Mouse (Mus musculus) neural tube, embryonic 14.5 days (tissue): ENCODE data around the gene Ap5s1. TPM values are rescaled to one million over a fixed set of nuclear protein-coding genes. Genes with fewer than 3 reads are reported as not detected.
A peak's percentile ranks its signal among the peaks of the same experiment; 100 is the strongest.

Experiments
- ATAC-seq: fragments of 200-750 bp; cut with Nextera tagmentation; 2 replicates; pipeline ENCODE4 v1.8.0; 2017; ENCODE audit warnings: low read depth, mild to moderate bottlenecking, moderate TSS enrichment, moderate library complexity
- H3K27ac ChIP-seq: fragments of 300-500 bp; sonication (generic); 2 replicates; pipeline ENCODE4 v1.5.1; 2014; ENCODE audit warnings: low read depth, mild to moderate bottlenecking, control low read depth, low read length, moderate library complexity, mixed read lengths
- H3K27me3 ChIP-seq: fragments of 300-500 bp; sonication (generic); 2 replicates; pipeline ENCODE4 v1.6.1; 2014; ENCODE audit warnings: low read length; ENCODE audit not compliant: control insufficient read depth, insufficient read depth
- H3K36me3 ChIP-seq: fragments of 300-500 bp; sonication (generic); 2 replicates; pipeline ENCODE4 v1.6.1; 2014; ENCODE audit warnings: low read length, mixed read lengths; ENCODE audit not compliant: control insufficient read depth, insufficient read depth
- H3K4me1 ChIP-seq: fragments of 300-500 bp; sonication (generic); 2 replicates; pipeline ENCODE4 v1.6.1; 2014; ENCODE audit warnings: low read length; ENCODE audit not compliant: control insufficient read depth, insufficient read depth
- H3K4me2 ChIP-seq: fragments of 300-500 bp; sonication (generic); 2 replicates; pipeline ENCODE4 v1.6.1; 2014; ENCODE audit warnings: mild to moderate bottlenecking, low read depth, low read length, control low read depth
- H3K4me3 ChIP-seq: fragments of 300-500 bp; sonication (generic); 2 replicates; pipeline ENCODE4 v1.5.1; 2014; ENCODE audit warnings: low read depth, low read length, control low read depth, mixed read lengths
- H3K9ac ChIP-seq: fragments of 300-500 bp; sonication (generic); replicated peaks from 2 replicates; pipeline ENCODE4 v1.6.1; 2014; ENCODE audit warnings: low read depth, mild to moderate bottlenecking, control low read depth, low read length, mixed read lengths
- H3K9me3 ChIP-seq: fragments of 300-500 bp; sonication (generic); 2 replicates; pipeline ENCODE4 v1.6.1; 2016; ENCODE audit warnings: low read length; ENCODE audit not compliant: control insufficient read depth
- WGBS: fragments of 180-500 bp; shearing (Covaris S2); extraction: QIAGEN DNeasy Blood & Tissue Kit; methylation state at CpG from one replicate; pipeline ENCODE4 v1.1.7; 2014; 5-methylcytosine and 5-hydroxymethylcytosine counted together
- polyA plus RNA-seq: library from polyadenylated mRNA; unstranded; fragments of >200 nt; fragmentation: Nextera tagmentation; extraction: Ambion mirVana; gene quantifications from 2 replicates; pipeline ENCODE4 v1.2.1, GENCODE M21; 2014

Gene Ap5s1
- polyA plus RNA-seq, 1 experiment from 2014 or later: 39.5 TPM

DNA sequence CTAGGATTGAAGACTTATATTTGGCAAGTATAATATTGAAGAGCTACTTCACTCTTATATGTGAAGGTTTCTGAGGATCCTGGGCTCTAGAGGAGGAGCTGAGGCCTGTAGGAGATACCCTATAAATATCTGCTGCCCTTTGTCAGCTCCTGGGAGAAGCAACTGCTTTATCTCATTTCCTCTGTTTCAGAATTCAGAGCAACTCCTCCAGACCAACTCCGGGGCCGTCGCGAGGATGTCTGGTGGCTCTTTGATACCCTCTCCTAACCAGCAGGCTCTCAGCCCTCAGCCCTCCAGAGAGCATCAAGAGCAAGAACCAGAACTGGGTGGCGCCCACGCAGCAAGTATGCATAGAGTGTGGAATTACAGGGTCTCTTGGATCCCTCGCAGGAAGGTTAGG lies 36.1 kb downstream of the Ap5s1 start:
- H3K9me3 ChIP-seq: no peaks in the 10 kb centered on the region
- H3K36me3 ChIP-seq: no peaks in the 10 kb centered on the region
- H3K27ac ChIP-seq: no peak overlapping the region
- H3K9ac ChIP-seq: no peak overlapping the region
- H3K4me1 ChIP-seq: no peaks in the 10 kb centered on the region
- H3K27me3 ChIP-seq: no peaks in the 10 kb centered on the region
- ATAC-seq: no peak
- 96% methylated on average over 7 of the region's 7 CpGs for WGBS
- H3K4me3 ChIP-seq: no peak overlapping the region
- H3K4me2 ChIP-seq: no peak overlapping the region

GRCm38 (mm10) chr2:131253681-131254328 lies 46.9 kb downstream of the Ap5s1 start:
- Histone ChIP-seq H3K4me2 (no peak overlapping the region), H3K27me3 (no peaks in the 10 kb centered on the region), H3K9me3 (no peaks in the 10 kb centered on the region), H3K9ac (no peak overlapping the region), H3K36me3 (no peaks in the 10 kb centered on the region), H3K4me1 (no peaks in the 10 kb centered on the region), H3K4me3 (no peak overlapping the region), H3K27ac (no peak overlapping the region)
- ATAC-seq: peak; percentile 88; the same call in 1 of the 2 replicates
- 22% methylated on average over 7 of the region's 7 CpGs for WGBS

DNA sequence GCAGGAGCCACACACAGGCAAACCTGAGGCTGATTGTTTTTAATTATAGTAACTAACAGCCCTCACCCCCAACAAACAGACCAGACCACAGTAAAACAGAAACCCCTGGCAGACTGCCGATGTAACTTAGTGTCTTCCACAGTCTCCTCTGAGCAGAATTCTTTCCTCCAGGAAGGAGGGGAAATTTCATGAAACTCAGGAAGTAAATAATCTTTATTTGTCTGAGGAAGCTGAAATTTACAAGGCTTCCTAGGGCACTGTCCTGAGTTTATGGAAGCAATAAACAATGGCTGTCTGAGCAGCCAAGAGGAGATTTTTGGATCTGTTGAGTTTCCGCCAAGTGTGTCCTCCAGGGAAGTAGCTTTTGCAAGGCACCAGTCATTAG lies 47.4 kb downstream of the Ap5s1 start:
- Histone ChIP-seq H3K4me2 (no peak overlapping the region), H3K4me3 (no peak overlapping the region), H3K27me3 (no peaks in the 10 kb centered on the region), H3K36me3 (no peaks in the 10 kb centered on the region), H3K27ac (no peak overlapping the region), H3K9me3 (no peaks in the 10 kb centered on the region), H3K4me1 (no peaks in the 10 kb centered on the region), H3K9ac (no peak overlapping the region)
- 53% methylated on average over 2 of the region's 2 CpGs for WGBS
- ATAC-seq: peak; percentile 24; the same call in 1 of the 2 replicates

- no peak overlapping the region for H3K9ac ChIP-seq
- 59% methylated on average over 3 of the region's 3 CpGs for WGBS
- H3K4me3 ChIP-seq: no peak overlapping the region
- no peaks in the 10 kb centered on the region for H3K27me3 ChIP-seq
- no peaks in the 10 kb centered on the region for H3K4me1 ChIP-seq
- no peaks in the 10 kb centered on the region for H3K9me3 ChIP-seq
- no peak overlapping the region for H3K27ac ChIP-seq
- no peak for ATAC-seq
- H3K4me2 ChIP-seq: no peak overlapping the region
- no peaks in the 10 kb centered on the region for H3K36me3 ChIP-seq
Observed at GRCm38 (mm10) chr2:131255738-131256137, 48.9 kb downstream of the Ap5s1 start.

DNA sequence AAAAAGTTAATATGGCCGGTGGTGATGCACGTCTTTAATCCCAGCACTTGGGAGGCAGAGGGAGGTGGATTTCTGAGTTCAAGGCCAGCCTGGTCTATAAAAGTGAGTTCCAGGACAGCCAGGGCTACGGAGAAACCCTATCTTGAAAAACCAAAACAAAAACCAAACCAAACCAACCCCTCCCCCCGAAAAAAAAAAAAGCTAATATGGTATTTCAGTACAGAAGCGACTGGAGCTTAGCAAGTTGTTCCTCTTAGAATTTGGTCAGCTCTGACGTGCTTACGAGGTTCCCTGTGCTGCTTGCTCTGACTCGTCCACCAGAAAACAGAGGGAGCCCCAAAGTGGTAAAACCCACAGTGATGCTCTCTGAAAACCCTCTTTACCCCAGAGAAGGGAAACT lies 51.8 kb downstream of the Ap5s1 start:
- H3K4me3 ChIP-seq: no peak overlapping the region
- H3K9ac ChIP-seq: no peak overlapping the region
- no peaks in the 10 kb centered on the region for H3K36me3 ChIP-seq
- H3K27me3 ChIP-seq: no peaks in the 10 kb centered on the region
- 84% methylated on average over 8 of the region's 8 CpGs for WGBS
- no peak for ATAC-seq
- H3K4me2 ChIP-seq: no peak overlapping the region
- peaks cover 1% of the 10 kb centered on the region for H3K4me1 ChIP-seq
- no peaks in the 10 kb centered on the region for H3K9me3 ChIP-seq
- H3K27ac ChIP-seq: no peak overlapping the region

- Histone ChIP-seq H3K27ac (no peak overlapping the region), H3K27me3 (no peaks in the 10 kb centered on the region), H3K4me3 (no peak overlapping the region), H3K9me3 (no peaks in the 10 kb centered on the region), H3K9ac (no peak overlapping the region), H3K36me3 (no peaks in the 10 kb centered on the region), H3K4me1 (peaks cover 14% of the 10 kb centered on the region), H3K4me2 (no peak overlapping the region)
- no peak for ATAC-seq
- 70% methylated on average over 9 of the region's 9 CpGs for WGBS
Observed at GRCm38 (mm10) chr2:131260544-131261307, 53.8 kb downstream of the Ap5s1 start.

DNA sequence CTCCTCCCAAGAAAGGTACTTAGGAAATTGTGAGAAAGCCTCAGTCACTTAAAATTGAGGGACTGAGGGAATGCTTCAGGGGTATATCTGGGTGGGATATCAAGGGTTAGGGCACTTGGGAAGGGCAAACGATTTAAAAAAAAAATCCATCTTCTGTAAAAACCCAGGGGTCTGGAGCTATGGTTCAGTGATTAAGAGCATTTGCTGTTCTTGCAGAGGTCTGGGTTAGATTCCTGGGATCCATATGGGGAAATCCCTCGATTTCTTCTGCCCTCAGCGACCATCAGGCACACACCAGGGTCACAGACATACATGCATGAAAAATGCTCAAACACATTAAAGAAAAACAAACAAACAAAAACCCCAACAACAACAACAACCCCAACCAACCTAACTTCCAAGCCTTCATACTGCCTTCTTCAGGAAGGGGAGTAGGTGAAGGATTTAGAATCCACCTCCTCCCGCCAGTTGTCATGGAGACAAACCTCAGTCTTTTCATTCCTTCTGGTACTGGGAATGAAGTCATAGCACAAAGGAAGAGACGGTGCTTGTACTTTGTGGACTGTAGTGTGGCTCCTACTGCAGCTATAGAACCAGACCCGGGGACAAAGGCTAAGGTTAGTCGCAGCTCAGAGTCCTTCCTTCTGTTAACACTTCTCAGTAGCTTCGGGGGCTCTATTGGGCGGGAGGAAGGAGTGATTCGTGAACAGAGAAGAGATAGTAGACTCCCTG lies 54.8 kb downstream of the Ap5s1 start:
- no peaks in the 10 kb centered on the region for H3K9me3 ChIP-seq
- H3K4me1 ChIP-seq: peaks cover 14% of the 10 kb centered on the region
- 6% methylated on average over 9 of the region's 10 CpGs for WGBS
- no peaks in the 10 kb centered on the region for H3K36me3 ChIP-seq
- peak overlapping the region; percentile 96 for H3K27ac ChIP-seq
- H3K27me3 ChIP-seq: no peaks in the 10 kb centered on the region
- H3K4me3 ChIP-seq: peak overlapping the region; percentile 84
- peak overlapping the region; percentile 47; the same call in 1 of the 2 replicates for H3K9ac ChIP-seq
- peak; percentile 78 for ATAC-seq
- H3K4me2 ChIP-seq: peak overlapping the region; percentile 48

GRCm38 (mm10) chr2:131262213-131262672 lies 55.4 kb downstream of the Ap5s1 start, which contains the start of gene Pank2:
Gene Pank2 (plus strand): TSS chr2:131262495.
- H3K36me3 ChIP-seq: no peaks in the 10 kb centered on the region
- no peaks in the 10 kb centered on the region for H3K27me3 ChIP-seq
- H3K4me3 ChIP-seq: peak within 1 kb of the TSS; percentile 84
- ATAC-seq: peak; percentile 100
- H3K27ac ChIP-seq: peak within 1 kb of the TSS; percentile 96
- H3K9me3 ChIP-seq: no peaks in the 10 kb centered on the region
- H3K4me2 ChIP-seq: peak within 1 kb of the TSS; percentile 91
- peak within 1 kb of the TSS; percentile 93 for H3K9ac ChIP-seq
- peaks cover 14% of the 10 kb centered on the region for H3K4me1 ChIP-seq
- under 1% methylated on average over 44 of the region's 49 CpGs for WGBS
